Mouse (Mus musculus) hindbrain, postnatal 0 days (tissue): ENCODE data around the gene Depdc5. TPM values are rescaled to one million over a fixed set of nuclear protein-coding genes. Genes with fewer than 3 reads are reported as not detected.

Source experiments
- ATAC-seq: fragments of 200-750 bp; cut with Nextera tagmentation; 2 replicates; pipeline ENCODE4 v1.8.0; 2017; ENCODE audit warnings: mild to moderate bottlenecking, moderate TSS enrichment, moderate library complexity
- DNase-seq: peaks from one replicate; pipeline ENCODE4 v3.0.0-alpha.2; 2015; ENCODE audit warnings: low spot score
- H3K27ac ChIP-seq: fragments of 300-500 bp; sonication (generic); 2 replicates; pipeline ENCODE4 v1.5.1; 2014; ENCODE audit warnings: mild to moderate bottlenecking
- H3K27me3 ChIP-seq: fragments of 300-500 bp; sonication (generic); 2 replicates; pipeline ENCODE4 v1.6.1; 2014; ENCODE audit warnings: low read length, mixed read lengths; ENCODE audit not compliant: insufficient read depth
- H3K36me3 ChIP-seq: fragments of 300-500 bp; sonication (generic); 2 replicates; pipeline ENCODE4 v1.6.1; 2014; ENCODE audit warnings: low read length, mixed read lengths; ENCODE audit not compliant: insufficient read depth
- H3K4me1 ChIP-seq: fragments of 300-500 bp; sonication (generic); 2 replicates; pipeline ENCODE4 v1.6.1; 2014; ENCODE audit warnings: antibody characterized with exemption, low read length, mixed read lengths; ENCODE audit not compliant: insufficient read depth
- H3K4me2 ChIP-seq: fragments of 300-500 bp; sonication (generic); 2 replicates; pipeline ENCODE4 v1.6.1; 2014; ENCODE audit warnings: low read depth, mild to moderate bottlenecking, low read length, moderate library complexity, mixed read lengths
- H3K4me3 ChIP-seq: fragments of 300-500 bp; sonication (generic); 2 replicates; pipeline ENCODE4 v1.5.1; 2014; ENCODE audit warnings: low read length
- H3K9ac ChIP-seq: fragments of 300-500 bp; sonication (generic); replicated peaks from 2 replicates; pipeline ENCODE4 v1.6.1; 2014; ENCODE audit warnings: mild to moderate bottlenecking, low read length, moderate library complexity, mixed read lengths
- H3K9me3 ChIP-seq: fragments of 300-500 bp; sonication (generic); 2 replicates; pipeline ENCODE4 v1.6.1; 2016; ENCODE audit warnings: low read length, mixed read lengths
- CTCF ChIP-seq: IDR thresholded peaks from 2 replicates; pipeline ENCODE4 v1.5.1; 2016; ENCODE audit warnings: antibody characterized with exemption, control low read depth, low read depth
- WGBS: fragments of 180-500 bp; shearing (Covaris S2); extraction: QIAGEN DNeasy Blood & Tissue Kit; methylation state at CpG from one replicate; pipeline ENCODE4 v1.1.7; 2014; 5-methylcytosine and 5-hydroxymethylcytosine counted together
- polyA plus RNA-seq: library from polyadenylated mRNA; unstranded; fragments of >200 nt; fragmentation: Nextera tagmentation; extraction: Ambion mirVana; gene quantifications from 2 replicates; pipeline ENCODE4 v1.2.1, GENCODE M21; 2015
- total RNA-seq: library from RNA; depleted of rRNA; stranded (reverse); fragments of >200 nt; gene quantifications from 2 replicates; pipeline ENCODE4 v1.2.3, GENCODE M21; 2014

The Depdc5 gene
- total and polyA plus RNA-seq, 2 experiments from 2014 or later: 15.8 to 35.7 TPM

- Histone ChIP-seq H3K4me3 (no peak overlapping the region), H3K4me2 (no peak overlapping the region), H3K27me3 (no peaks in the 10 kb centered on the region), H3K27ac (no peak overlapping the region), H3K9ac (no peak overlapping the region), H3K9me3 (no peaks in the 10 kb centered on the region), H3K4me1 (peaks cover 14% of the 10 kb centered on the region), H3K36me3 (no peaks in the 10 kb centered on the region)
- 80% methylated on average over 4 of the region's 4 CpGs for WGBS
- DNase-seq (no peak), ATAC-seq (no peak)
- TF ChIP-seq CTCF: no peak
Measured at GRCm38 (mm10) chr5:33004110-33004509, 140.6 kb downstream of the Depdc5 start.

GRCm38 (mm10) chr5:33005442-33006145, 142.1 kb downstream of the Depdc5 start:
- Histone ChIP-seq H3K4me2 (no peak overlapping the region), H3K36me3 (no peaks in the 10 kb centered on the region), H3K9me3 (no peaks in the 10 kb centered on the region), H3K9ac (no peak overlapping the region), H3K4me3 (no peak overlapping the region), H3K27ac (peak overlapping the region; percentile 78), H3K27me3 (no peaks in the 10 kb centered on the region), H3K4me1 (peaks cover 18% of the 10 kb centered on the region)
- 53% methylated on average over 11 of the region's 11 CpGs for WGBS
- ATAC-seq (peak; percentile 59), DNase-seq (peak; percentile 60)
- TF ChIP-seq CTCF: no peak

GRCm38 (mm10) chr5:33006670-33007069, 143.2 kb downstream of the Depdc5 start:
- peak overlapping the region; percentile 78 for H3K27ac ChIP-seq
- TF ChIP-seq CTCF: no peak
- H3K4me3 ChIP-seq: no peak overlapping the region
- H3K4me2 ChIP-seq: no peak overlapping the region
- H3K27me3 ChIP-seq: no peaks in the 10 kb centered on the region
- ATAC-seq (peak; percentile 87), DNase-seq (peak; percentile 87)
- 17% methylated on average over 8 of the region's 8 CpGs for WGBS
- no peaks in the 10 kb centered on the region for H3K9me3 ChIP-seq
- H3K36me3 ChIP-seq: no peaks in the 10 kb centered on the region
- H3K9ac ChIP-seq: no peak overlapping the region
- peaks cover 28% of the 10 kb centered on the region for H3K4me1 ChIP-seq

- H3K4me2 ChIP-seq: no peak overlapping the region
- ATAC-seq (no peak), DNase-seq (no peak)
- no peak for TF ChIP-seq CTCF
- peak overlapping the region; percentile 78; the same call in 1 of the 2 replicates for H3K27ac ChIP-seq
- no peaks in the 10 kb centered on the region for H3K27me3 ChIP-seq
- 53% methylated on average over 4 of the region's 4 CpGs for WGBS
- no peaks in the 10 kb centered on the region for H3K9me3 ChIP-seq
- no peak overlapping the region for H3K4me3 ChIP-seq
- peaks cover 28% of the 10 kb centered on the region for H3K4me1 ChIP-seq
- no peak overlapping the region for H3K9ac ChIP-seq
- no peaks in the 10 kb centered on the region for H3K36me3 ChIP-seq
Measured at GRCm38 (mm10) chr5:33007371-33007770, 143.9 kb downstream of the Depdc5 start.

GRCm38 (mm10) chr5:33009301-33009700, 145.8 kb downstream of the Depdc5 start:
- Histone ChIP-seq H3K27ac (no peak overlapping the region), H3K4me3 (no peak overlapping the region), H3K4me1 (peaks cover 28% of the 10 kb centered on the region), H3K36me3 (no peaks in the 10 kb centered on the region), H3K27me3 (no peaks in the 10 kb centered on the region), H3K9me3 (no peaks in the 10 kb centered on the region), H3K9ac (no peak overlapping the region), H3K4me2 (no peak overlapping the region)
- DNase-seq: no peak
- ATAC-seq: no peak
- TF ChIP-seq CTCF: no peak
- 58% methylated on average over 2 of the region's 2 CpGs for WGBS

GRCm38 (mm10) chr5:33009818-33010812, 146.6 kb downstream of the Depdc5 start:
- Histone ChIP-seq H3K4me2 (no peak overlapping the region), H3K36me3 (no peaks in the 10 kb centered on the region), H3K27ac (peak overlapping the region; percentile 83), H3K4me1 (peaks cover 28% of the 10 kb centered on the region), H3K4me3 (no peak overlapping the region), H3K9me3 (no peaks in the 10 kb centered on the region), H3K9ac (no peak overlapping the region), H3K27me3 (no peaks in the 10 kb centered on the region)
- DNase-seq (no peak), ATAC-seq (no peak)
- TF ChIP-seq CTCF: no peak
- WGBS: 63% methylated on average over 14 of the region's 14 CpGs
